Mouse (Mus musculus): ENCODE results near the gene Crebl2. TPM values are rescaled to one million over a fixed set of nuclear protein-coding genes. Genes with fewer than 3 reads are reported as not detected.

Crebl2 gene
- total and polyA plus RNA-seq, 3 experiments: 2.0 to 12.3 (median 11.4) TPM

DNA sequence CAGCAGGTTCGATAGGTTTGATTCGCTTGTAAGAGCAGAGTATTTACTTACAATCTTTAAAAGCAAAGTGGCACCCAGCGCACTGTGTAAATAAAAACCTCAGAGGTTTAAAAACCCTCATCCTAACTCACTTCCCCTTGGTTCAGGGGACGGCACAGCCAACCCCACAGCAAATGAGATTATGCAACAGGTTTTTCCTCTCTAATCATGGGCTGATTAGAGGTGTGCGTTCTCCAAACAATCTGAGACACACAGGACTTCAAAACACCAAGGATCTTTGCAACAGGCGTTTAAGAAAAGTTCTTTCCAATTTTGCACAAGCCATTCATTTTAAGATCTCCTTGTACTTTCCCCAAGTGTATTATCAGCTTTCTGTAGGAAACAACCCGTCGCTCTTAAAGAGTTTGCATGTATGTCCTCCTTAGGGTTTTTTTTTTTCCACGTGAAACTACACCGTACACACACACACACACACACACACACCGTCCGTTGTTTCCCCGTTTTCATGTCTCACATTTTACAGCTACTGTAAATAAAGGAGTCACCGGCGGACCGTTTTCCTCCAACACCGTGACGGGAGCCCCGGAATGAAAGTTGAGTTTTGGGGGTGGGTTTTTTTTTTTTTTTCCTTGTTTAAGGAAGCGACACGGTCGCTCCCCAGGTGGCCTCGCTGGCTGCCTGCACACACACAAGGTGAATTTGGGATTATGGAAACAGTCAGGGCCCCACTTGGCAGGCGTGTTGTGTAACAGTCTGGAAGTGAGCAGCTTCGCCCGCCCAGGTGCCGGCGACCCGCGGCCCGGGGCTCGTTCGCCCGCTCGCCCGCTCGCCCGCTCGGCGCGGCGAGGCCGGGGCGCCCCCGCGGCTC lies 38.5 kb upstream of the Crebl2 start:
- H3K4me1 ChIP-seq (ENCODE audit: insufficient read depth, low read depth, low read length): peaks cover 47% of the 10 kb centered on the region
- TF ChIP-seq GATA1 (IDR thresholded peaks at IDR 0.05; ENCODE audit: borderline replicate concordance, low read length): no peak
- TF ChIP-seq CTCF (IDR thresholded peaks at IDR 0.05; ENCODE audit: low read depth, low read length): no peak
- DNase-seq (ENCODE audit: low spot score): peak; percentile 23
- no peaks in the 10 kb centered on the region for H3K9me3 ChIP-seq (replicated peaks)
- peak overlapping the region; percentile 85 for H3K4me3 ChIP-seq (ENCODE audit: low read depth, low read length)
- peaks cover 8% of the 10 kb centered on the region for H3K36me3 ChIP-seq (replicated peaks)
- peak; percentile 47 for ATAC-seq (ENCODE audit: extremely low read depth, insufficient number of reproducible peaks, low FRiP score, poor library complexity, severe bottlenecking)
- no peaks in the 10 kb centered on the region for H3K27me3 ChIP-seq (ENCODE audit: insufficient read depth, low read length)

- TF ChIP-seq POLR2AphosphoS5 (IDR thresholded peaks at IDR 0.05; ENCODE audit: insufficient replicate concordance, low read depth, low read length) (no peak), TAL1 (conservative IDR thresholded peaks at IDR 0.05; ENCODE audit: low read depth, low read length) (no peak), CTCF (IDR thresholded peaks at IDR 0.05; ENCODE audit: low read depth, low read length) (no peak), GATA2 (IDR thresholded peaks at IDR 0.05; ENCODE audit: borderline replicate concordance, low read depth, low read length) (no peak), GATA1 (IDR thresholded peaks at IDR 0.05; ENCODE audit: borderline replicate concordance, low read length) (no peak)
- peak; percentile 88 for DNase-seq (ENCODE audit: low spot score)
- Histone ChIP-seq H3K4me3 (ENCODE audit: low read depth, low read length) (peak within 1 kb of the TSS; percentile 85), H3K9me3 (replicated peaks) (no peaks in the 10 kb centered on the region), H3K27me3 (ENCODE audit: insufficient read depth, low read length) (no peaks in the 10 kb centered on the region), H3K36me3 (replicated peaks) (peaks cover 8% of the 10 kb centered on the region), H3K4me1 (ENCODE audit: insufficient read depth, low read depth, low read length) (peaks cover 48% of the 10 kb centered on the region)
- peak; percentile 75 for ATAC-seq (ENCODE audit: extremely low read depth, insufficient number of reproducible peaks, low FRiP score, poor library complexity, severe bottlenecking)
These were observed 37.6 kb upstream of the Crebl2 start, which contains the start of gene Dusp16 for GRCm38 (mm10) chr6:134792141-134793045. Gene Dusp16 (minus strand): TSS chr6:134792625.

- no peak for ATAC-seq (ENCODE audit: extremely low read depth, insufficient number of reproducible peaks, low FRiP score, poor library complexity, severe bottlenecking)
- no peaks in the 10 kb centered on the region for H3K27me3 ChIP-seq (ENCODE audit: insufficient read depth, low read length)
- TF ChIP-seq GATA1 (IDR thresholded peaks at IDR 0.05; ENCODE audit: borderline replicate concordance, low read length) (no peak), GATA2 (IDR thresholded peaks at IDR 0.05; ENCODE audit: borderline replicate concordance, low read depth, low read length) (no peak), TAL1 (conservative IDR thresholded peaks at IDR 0.05; ENCODE audit: low read depth, low read length) (no peak), POLR2AphosphoS5 (IDR thresholded peaks at IDR 0.05; ENCODE audit: insufficient replicate concordance, low read depth, low read length) (no peak), CTCF (IDR thresholded peaks at IDR 0.05; ENCODE audit: low read depth, low read length) (no peak)
These were observed 36.7 kb upstream of the Crebl2 start for GRCm38 (mm10) chr6:134793046-134793806.

DNA sequence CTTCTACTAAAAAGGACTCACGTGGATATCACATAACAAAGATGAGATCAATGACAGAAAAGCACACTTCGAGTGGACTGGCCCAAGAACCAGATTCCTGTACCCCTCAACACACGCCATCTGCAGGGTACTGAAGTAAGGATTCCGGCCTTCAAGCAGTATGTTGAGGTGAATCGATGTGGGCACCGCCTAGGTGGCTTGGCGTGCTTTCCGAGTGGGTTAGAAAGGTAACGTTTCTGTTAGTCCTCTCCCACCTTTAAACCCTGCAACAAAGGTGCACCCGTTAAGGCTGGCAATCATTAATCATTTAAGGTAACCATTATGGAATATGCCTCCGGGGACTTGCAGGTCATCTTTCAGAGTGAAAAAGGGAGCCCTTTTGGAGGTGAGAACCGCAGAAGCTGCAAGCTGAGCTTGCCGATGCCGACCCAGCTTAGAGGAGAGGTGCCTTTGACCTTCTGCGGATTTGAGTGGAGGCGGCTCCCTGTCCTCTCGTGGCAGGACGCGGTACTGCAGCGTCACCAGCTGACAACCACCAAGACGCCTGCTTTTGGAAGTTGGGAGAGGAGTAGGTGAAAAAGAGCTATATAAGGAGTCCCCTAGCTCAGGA lies 35.9 kb upstream of the Crebl2 start:
- ATAC-seq (ENCODE audit: extremely low read depth, insufficient number of reproducible peaks, low FRiP score, poor library complexity, severe bottlenecking): peak; percentile 54; the same call in 1 of the 2 replicates
- Histone ChIP-seq H3K36me3 (replicated peaks) (peaks cover under 1% of the 10 kb centered on the region), H3K4me1 (ENCODE audit: insufficient read depth, low read depth, low read length) (peaks cover 43% of the 10 kb centered on the region), H3K27me3 (ENCODE audit: insufficient read depth, low read length) (no peaks in the 10 kb centered on the region), H3K4me3 (ENCODE audit: low read depth, low read length) (peak overlapping the region; percentile 2; the same call in 1 of the 2 replicates), H3K9me3 (replicated peaks) (no peaks in the 10 kb centered on the region)
- peak; percentile 44 for DNase-seq (ENCODE audit: low spot score)
- TF ChIP-seq TAL1 (conservative IDR thresholded peaks at IDR 0.05; ENCODE audit: low read depth, low read length) (no peak), CTCF (IDR thresholded peaks at IDR 0.05; ENCODE audit: low read depth, low read length) (peak; percentile 85)

More at GRCm38 (mm10) chr6:134793046-134793806, 36.7 kb upstream of the Crebl2 start:
- no peak for DNase-seq (ENCODE audit: low spot score)
- peak overlapping the region; percentile 85 for H3K4me3 ChIP-seq (ENCODE audit: low read depth, low read length)
- peaks cover 3% of the 10 kb centered on the region for H3K36me3 ChIP-seq (replicated peaks)
- H3K9me3 ChIP-seq (replicated peaks): no peaks in the 10 kb centered on the region
- H3K4me1 ChIP-seq (ENCODE audit: insufficient read depth, low read depth, low read length): peaks cover 44% of the 10 kb centered on the region

- H3K4me3 ChIP-seq (ENCODE audit: low read depth, low read length): peak overlapping the region; percentile 40; the same call in 1 of the 2 replicates
- H3K36me3 ChIP-seq (replicated peaks): no peaks in the 10 kb centered on the region
- H3K4me1 ChIP-seq (ENCODE audit: insufficient read depth, low read depth, low read length): peaks cover 29% of the 10 kb centered on the region
- no peaks in the 10 kb centered on the region for H3K9me3 ChIP-seq (replicated peaks)
- no peak for ATAC-seq (ENCODE audit: extremely low read depth, insufficient number of reproducible peaks, low FRiP score, poor library complexity, severe bottlenecking)
- DNase-seq (ENCODE audit: low spot score): peak; percentile 42
- TF ChIP-seq CTCF (IDR thresholded peaks at IDR 0.05; ENCODE audit: low read depth, low read length) (no peak), GATA2 (IDR thresholded peaks at IDR 0.05; ENCODE audit: borderline replicate concordance, low read depth, low read length) (no peak), TAL1 (conservative IDR thresholded peaks at IDR 0.05; ENCODE audit: low read depth, low read length) (no peak), GATA1 (IDR thresholded peaks at IDR 0.05; ENCODE audit: borderline replicate concordance, low read length) (no peak), POLR2AphosphoS5 (IDR thresholded peaks at IDR 0.05; ENCODE audit: insufficient replicate concordance, low read depth, low read length) (no peak)
- H3K27me3 ChIP-seq (ENCODE audit: insufficient read depth, low read length): peaks cover 4% of the 10 kb centered on the region; the same call in 1 of the 2 replicates
These were observed 33.7 kb upstream of the Crebl2 start for GRCm38 (mm10) chr6:134796297-134796696.

Data from G1E (cell line).